Mouse (Mus musculus): ENCODE results near the gene Tmprss7.

Tmprss7 gene

DNA sequence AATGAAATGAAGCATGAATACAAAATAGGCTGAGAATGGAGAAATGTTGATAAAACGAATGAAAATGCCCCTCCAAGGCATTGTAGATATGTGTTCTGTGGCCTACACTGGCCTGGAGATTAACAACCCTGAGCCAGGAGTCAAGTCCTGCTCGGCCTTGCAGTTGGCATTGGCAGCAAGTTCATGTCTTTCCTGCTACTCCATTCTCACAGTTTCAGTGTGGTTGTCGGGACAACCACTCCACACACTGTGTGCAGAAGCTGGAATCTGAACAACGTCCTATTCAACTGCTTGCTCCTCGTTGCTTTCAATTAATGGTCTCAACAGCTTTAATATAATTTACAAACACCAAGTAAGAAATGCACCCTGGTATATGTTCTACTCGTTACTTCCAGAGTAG lies 4.5 kb upstream of the Tmprss7 start:
- H3K4me1 ChIP-seq (replicated peaks; ENCODE audit: low read depth, low read length), result no peaks in the 10 kb centered on the region
- peaks cover 29% of the 10 kb centered on the region for H3K9me3 ChIP-seq (ENCODE audit: low read length)
- TF ChIP-seq CTCF (conservative IDR thresholded peaks at IDR 0.05; ENCODE audit: low read length) (no peak), NANOG (IDR thresholded peaks at IDR 0.05; ENCODE audit: borderline replicate concordance, low read length) (no peak), POU5F1 (IDR thresholded peaks at IDR 0.05; ENCODE audit: borderline replicate concordance, low read length) (no peak)
- no peaks in the 10 kb centered on the region for H3K36me3 ChIP-seq (ENCODE audit: insufficient read depth, low read length)
- no peaks in the 10 kb centered on the region for H3K27me3 ChIP-seq (ENCODE audit: insufficient read depth, low read length)
- H3K4me3 ChIP-seq (replicated peaks; ENCODE audit: low read length), result no peak overlapping the region

DNA sequence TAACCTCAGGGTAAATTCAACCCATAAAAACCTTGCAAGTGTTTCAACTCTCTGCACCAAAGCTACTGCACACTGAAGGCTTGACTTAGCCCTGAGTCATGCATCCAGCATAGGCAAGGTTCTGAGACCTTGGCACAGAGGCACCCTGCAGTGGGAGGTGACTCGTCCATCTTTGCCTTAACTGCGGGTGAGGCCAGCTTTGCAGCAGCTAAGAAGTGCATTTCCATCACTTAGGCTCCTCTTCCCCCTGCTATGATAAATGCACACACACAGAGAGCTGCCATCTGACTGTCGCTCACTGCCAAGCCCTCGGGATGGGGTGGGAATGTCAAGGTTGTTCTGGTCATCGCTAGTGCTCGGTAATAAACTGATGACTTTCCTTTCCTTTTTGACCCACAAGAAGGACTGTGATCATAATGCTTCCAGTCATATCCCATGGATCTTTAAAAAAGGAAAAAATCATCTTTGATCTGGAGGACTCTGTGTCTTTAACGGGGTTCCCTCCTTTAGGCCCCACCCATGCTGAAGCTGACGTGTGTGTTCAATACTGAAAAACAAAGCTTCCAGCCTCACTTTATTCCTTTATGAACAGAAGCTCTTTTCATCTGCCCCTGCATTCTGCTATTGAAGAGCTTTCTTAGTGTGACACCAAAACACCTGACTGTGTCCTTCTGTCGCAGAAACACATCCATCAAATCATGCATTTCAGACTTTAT lies 2.1 kb upstream of the Tmprss7 start:
- Histone ChIP-seq H3K9me3 (ENCODE audit: low read length) (peaks cover 29% of the 10 kb centered on the region), H3K36me3 (ENCODE audit: insufficient read depth, low read length) (no peaks in the 10 kb centered on the region), H3K27me3 (ENCODE audit: insufficient read depth, low read length) (no peaks in the 10 kb centered on the region), H3K4me1 (replicated peaks; ENCODE audit: low read depth, low read length) (no peaks in the 10 kb centered on the region), H3K4me3 (replicated peaks; ENCODE audit: low read length) (no peak overlapping the region)
- no peak for TF ChIP-seq CTCF (conservative IDR thresholded peaks at IDR 0.05; ENCODE audit: low read length)
- TF ChIP-seq POU5F1 (IDR thresholded peaks at IDR 0.05; ENCODE audit: borderline replicate concordance, low read length), result no peak
- TF ChIP-seq NANOG (IDR thresholded peaks at IDR 0.05; ENCODE audit: borderline replicate concordance, low read length), result no peak

DNA sequence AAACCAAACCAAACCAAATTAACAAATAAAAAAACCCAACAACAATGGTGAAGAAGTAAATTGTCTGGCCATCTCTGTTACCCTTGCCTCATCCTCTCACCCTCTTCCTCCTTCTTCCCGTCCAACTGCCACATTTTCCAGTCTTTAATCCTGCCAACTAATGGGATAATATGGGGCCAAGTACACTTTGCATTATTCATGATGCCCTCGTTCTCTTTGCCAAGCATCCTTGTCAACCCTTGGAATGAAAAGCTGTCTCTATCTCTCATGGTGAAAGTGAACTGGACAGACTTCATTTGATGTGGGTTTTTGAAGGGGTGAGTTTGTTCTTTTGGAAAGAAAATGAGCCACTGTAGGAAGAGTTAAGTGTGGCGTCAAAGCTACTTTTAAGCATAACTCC lies 607 bp downstream of the Tmprss7 start:
- Histone ChIP-seq H3K9me3 (ENCODE audit: low read length) (peaks cover 11% of the 10 kb centered on the region), H3K27me3 (ENCODE audit: insufficient read depth, low read length) (no peaks in the 10 kb centered on the region), H3K4me1 (replicated peaks; ENCODE audit: low read depth, low read length) (peaks cover 6% of the 10 kb centered on the region), H3K4me3 (replicated peaks; ENCODE audit: low read length) (no peak overlapping the region), H3K36me3 (ENCODE audit: insufficient read depth, low read length) (no peaks in the 10 kb centered on the region)
- TF ChIP-seq CTCF (conservative IDR thresholded peaks at IDR 0.05; ENCODE audit: low read length) (no peak), POU5F1 (IDR thresholded peaks at IDR 0.05; ENCODE audit: borderline replicate concordance, low read length) (no peak), NANOG (IDR thresholded peaks at IDR 0.05; ENCODE audit: borderline replicate concordance, low read length) (no peak)

DNA sequence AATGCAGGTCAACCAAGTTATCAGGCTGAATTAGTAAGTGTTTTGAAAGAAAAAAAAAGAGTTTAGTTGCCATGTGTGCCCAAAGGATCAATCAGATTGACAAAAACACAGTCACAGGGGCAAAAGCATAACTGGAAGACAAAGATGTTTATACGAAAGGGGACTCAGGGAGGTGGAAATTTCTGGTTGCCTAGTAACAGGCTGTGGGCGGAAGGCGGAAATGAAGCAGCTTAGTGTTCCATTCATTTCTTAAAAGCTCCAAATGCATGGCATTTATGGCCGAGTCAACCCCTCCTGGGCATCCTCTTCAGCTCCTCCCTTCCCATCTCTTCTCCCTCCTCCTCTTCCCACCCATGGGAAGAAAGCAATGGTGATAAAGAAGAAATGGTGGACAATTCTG lies 3.3 kb downstream of the Tmprss7 start:
- no peaks in the 10 kb centered on the region for H3K27me3 ChIP-seq (ENCODE audit: insufficient read depth, low read length)
- H3K36me3 ChIP-seq (ENCODE audit: insufficient read depth, low read length), result no peaks in the 10 kb centered on the region
- no peaks in the 10 kb centered on the region for H3K9me3 ChIP-seq (ENCODE audit: low read length)
- no peak overlapping the region for H3K4me3 ChIP-seq (replicated peaks; ENCODE audit: low read length)
- peaks cover 6% of the 10 kb centered on the region for H3K4me1 ChIP-seq (replicated peaks; ENCODE audit: low read depth, low read length)
- no peak for TF ChIP-seq CTCF (conservative IDR thresholded peaks at IDR 0.05; ENCODE audit: low read length)
- TF ChIP-seq POU5F1 (IDR thresholded peaks at IDR 0.05; ENCODE audit: borderline replicate concordance, low read length), result no peak

DNA sequence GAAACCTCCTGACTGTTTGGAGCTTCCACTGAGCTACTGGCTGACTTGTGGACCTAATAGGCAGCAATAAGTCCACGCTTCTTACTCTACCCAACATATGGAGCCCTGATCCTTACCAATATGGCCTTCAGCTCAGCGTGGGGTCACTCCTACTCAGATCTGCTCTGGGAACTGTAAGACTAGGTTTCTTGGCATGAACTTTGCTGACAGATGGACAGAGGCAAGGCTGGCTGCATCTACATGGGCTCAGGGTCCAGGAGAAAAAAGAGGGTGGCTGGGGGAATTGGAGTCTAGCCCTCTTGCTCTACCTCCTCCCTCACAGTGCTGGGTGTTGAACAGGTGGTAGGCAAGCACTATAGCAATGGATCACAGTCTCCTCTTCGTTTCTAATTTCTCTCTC lies 6.6 kb downstream of the Tmprss7 start:
- Histone ChIP-seq H3K9me3 (ENCODE audit: low read length) (no peaks in the 10 kb centered on the region), H3K27me3 (ENCODE audit: insufficient read depth, low read length) (no peaks in the 10 kb centered on the region), H3K4me1 (replicated peaks; ENCODE audit: low read depth, low read length) (peaks cover 6% of the 10 kb centered on the region), H3K4me3 (replicated peaks; ENCODE audit: low read length) (no peak overlapping the region), H3K36me3 (ENCODE audit: insufficient read depth, low read length) (no peaks in the 10 kb centered on the region)
- TF ChIP-seq NANOG (IDR thresholded peaks at IDR 0.05; ENCODE audit: borderline replicate concordance, low read length), result no peak
- TF ChIP-seq POU5F1 (IDR thresholded peaks at IDR 0.05; ENCODE audit: borderline replicate concordance, low read length), result no peak
- TF ChIP-seq CTCF (conservative IDR thresholded peaks at IDR 0.05; ENCODE audit: low read length), result no peak

DNA sequence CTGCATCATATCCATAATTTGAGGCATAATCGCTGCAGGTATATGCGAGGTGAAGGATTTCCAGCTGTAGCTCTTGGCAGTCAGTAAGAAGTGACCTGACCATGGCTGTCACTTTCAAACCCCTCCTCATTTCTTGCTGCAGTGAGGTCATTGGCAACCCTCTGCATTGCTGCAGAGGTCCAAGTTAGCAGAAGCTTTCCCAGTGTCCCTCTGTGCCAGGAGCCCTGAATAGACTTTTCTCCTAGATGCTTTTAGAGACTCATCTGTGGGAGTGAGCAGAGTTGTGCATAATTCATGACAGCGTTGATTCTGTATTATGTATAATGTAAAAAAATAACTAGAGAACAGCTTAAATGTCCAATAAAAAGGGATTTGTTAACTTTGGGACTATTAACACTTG lies 8.2 kb downstream of the Tmprss7 start:
- no peaks in the 10 kb centered on the region for H3K27me3 ChIP-seq (ENCODE audit: insufficient read depth, low read length)
- H3K36me3 ChIP-seq (ENCODE audit: insufficient read depth, low read length), result no peaks in the 10 kb centered on the region

DNA sequence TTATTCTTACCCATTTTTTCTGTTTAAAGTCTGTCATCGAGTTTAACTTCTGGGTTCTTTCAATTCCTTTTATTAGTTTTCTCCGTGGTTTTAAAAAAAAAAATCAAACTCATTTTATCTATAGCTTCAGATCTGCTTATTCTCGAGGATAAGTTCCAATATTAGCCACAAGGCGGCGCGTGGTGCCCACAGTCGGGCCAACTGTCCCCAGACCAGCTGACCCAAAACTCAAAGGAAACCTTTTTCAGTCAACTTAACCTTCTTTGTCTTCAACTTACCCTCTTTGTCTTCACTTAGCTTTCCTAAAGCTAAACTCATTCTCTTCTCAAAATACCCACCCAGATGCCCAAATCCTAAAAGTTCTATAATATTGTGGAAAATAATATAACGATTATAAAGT lies 8.6 kb downstream of the Tmprss7 start:
- no peak overlapping the region for H3K4me3 ChIP-seq (replicated peaks; ENCODE audit: low read length)
- H3K36me3 ChIP-seq (ENCODE audit: insufficient read depth, low read length), result no peaks in the 10 kb centered on the region
- no peaks in the 10 kb centered on the region for H3K27me3 ChIP-seq (ENCODE audit: insufficient read depth, low read length)
- H3K4me1 ChIP-seq (replicated peaks; ENCODE audit: low read depth, low read length), result no peaks in the 10 kb centered on the region
- H3K9me3 ChIP-seq (ENCODE audit: low read length), result no peaks in the 10 kb centered on the region
- TF ChIP-seq NANOG (IDR thresholded peaks at IDR 0.05; ENCODE audit: borderline replicate concordance, low read length) (no peak), CTCF (conservative IDR thresholded peaks at IDR 0.05; ENCODE audit: low read length) (peak; percentile 85)

More for the DNA sequence above, 8.2 kb downstream of the Tmprss7 start:
- no peak for TF ChIP-seq POU5F1 (IDR thresholded peaks at IDR 0.05; ENCODE audit: borderline replicate concordance, low read length)
- TF ChIP-seq NANOG (IDR thresholded peaks at IDR 0.05; ENCODE audit: borderline replicate concordance, low read length), result no peak
- TF ChIP-seq CTCF (conservative IDR thresholded peaks at IDR 0.05; ENCODE audit: low read length), result no peak
- Histone ChIP-seq H3K4me3 (replicated peaks; ENCODE audit: low read length) (no peak overlapping the region), H3K9me3 (ENCODE audit: low read length) (no peaks in the 10 kb centered on the region), H3K4me1 (replicated peaks; ENCODE audit: low read depth, low read length) (peaks cover 4% of the 10 kb centered on the region)

DNA sequence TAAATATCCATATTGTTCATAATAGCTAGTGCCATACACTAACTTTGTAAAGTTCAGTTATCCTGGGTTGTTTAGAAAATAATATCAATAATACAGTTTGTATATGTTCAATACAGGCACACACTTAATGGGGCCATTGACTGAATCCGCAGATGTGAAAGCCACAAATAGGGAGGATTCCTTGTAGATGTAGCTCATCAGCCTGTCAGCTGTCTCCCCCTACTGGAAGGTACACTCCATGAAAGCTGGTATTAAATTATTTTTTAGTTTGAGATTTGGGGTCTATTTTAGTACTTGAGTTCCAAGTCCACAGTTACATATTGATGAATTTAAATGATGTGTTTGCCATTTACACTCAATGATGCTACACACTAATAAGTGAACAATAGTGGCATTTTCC lies 17.0 kb downstream of the Tmprss7 start:
- TF ChIP-seq CTCF (conservative IDR thresholded peaks at IDR 0.05; ENCODE audit: low read length) (peak; percentile 59), NANOG (IDR thresholded peaks at IDR 0.05; ENCODE audit: borderline replicate concordance, low read length) (no peak), POU5F1 (IDR thresholded peaks at IDR 0.05; ENCODE audit: borderline replicate concordance, low read length) (no peak)
- H3K27me3 ChIP-seq (ENCODE audit: insufficient read depth, low read length), result no peaks in the 10 kb centered on the region
- no peaks in the 10 kb centered on the region for H3K36me3 ChIP-seq (ENCODE audit: insufficient read depth, low read length)
- H3K4me3 ChIP-seq (replicated peaks; ENCODE audit: low read length), result no peak overlapping the region
- H3K9me3 ChIP-seq (ENCODE audit: low read length), result no peaks in the 10 kb centered on the region
- H3K4me1 ChIP-seq (replicated peaks; ENCODE audit: low read depth, low read length), result no peaks in the 10 kb centered on the region

DNA sequence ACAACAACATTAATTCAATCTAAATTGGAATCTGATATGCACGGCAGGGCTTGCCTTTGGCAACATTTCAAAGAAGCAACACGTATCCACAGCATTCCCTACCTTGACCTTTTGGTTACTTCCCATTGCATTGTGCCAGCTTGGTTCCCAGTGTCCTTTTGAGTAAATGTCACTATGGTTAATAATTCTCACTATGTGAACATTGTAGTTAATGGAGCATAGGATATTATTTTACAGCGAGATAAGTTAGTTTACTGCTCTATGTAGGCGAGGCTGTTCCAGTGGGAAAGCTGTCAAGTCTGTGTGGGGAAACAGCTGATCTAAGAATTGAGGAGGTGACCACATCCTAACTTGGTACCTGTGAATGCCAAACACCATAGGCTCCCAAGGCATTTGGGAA lies 23.5 kb downstream of the Tmprss7 start:
- Histone ChIP-seq H3K27me3 (ENCODE audit: insufficient read depth, low read length) (no peaks in the 10 kb centered on the region), H3K9me3 (ENCODE audit: low read length) (no peaks in the 10 kb centered on the region), H3K4me3 (replicated peaks; ENCODE audit: low read length) (no peak overlapping the region), H3K36me3 (ENCODE audit: insufficient read depth, low read length) (no peaks in the 10 kb centered on the region), H3K4me1 (replicated peaks; ENCODE audit: low read depth, low read length) (no peaks in the 10 kb centered on the region)
- TF ChIP-seq POU5F1 (IDR thresholded peaks at IDR 0.05; ENCODE audit: borderline replicate concordance, low read length) (no peak), NANOG (IDR thresholded peaks at IDR 0.05; ENCODE audit: borderline replicate concordance, low read length) (no peak)
